Mouse (Mus musculus) intestine, postnatal 0 days (tissue): ENCODE measurements at regions not wholly inside any gene's neighbourhood (a gene's known extent, or its start where the extent isn't known, plus 50 kb on each side); places are given as distances from the start of the nearest gene placed in this dataset.

Experiments used
- ATAC-seq: fragments of 200-750 bp; cut with Nextera tagmentation; 2 replicates; pipeline ENCODE4 v1.8.0; 2017; ENCODE audit warnings: mild to moderate bottlenecking, moderate TSS enrichment, moderate library complexity
- H3K27ac ChIP-seq: fragments of 300-500 bp; sonication (generic); 2 replicates; pipeline ENCODE4 v1.5.1; 2014; ENCODE audit warnings: mild to moderate bottlenecking, low read depth, low read length, moderate library complexity
- H3K27me3 ChIP-seq: fragments of 300-500 bp; sonication (generic); replicated peaks from 2 replicates; pipeline ENCODE4 v1.6.1; 2014; ENCODE audit warnings: low read length, mixed read lengths; ENCODE audit not compliant: control insufficient read depth, insufficient read depth
- H3K36me3 ChIP-seq: fragments of 300-500 bp; sonication (generic); 2 replicates; pipeline ENCODE4 v1.6.1; 2014; ENCODE audit warnings: mild to moderate bottlenecking, moderate library complexity; ENCODE audit not compliant: control insufficient read depth, insufficient read depth
- H3K4me1 ChIP-seq: fragments of 300-500 bp; sonication (generic); replicated peaks from 2 replicates; pipeline ENCODE4 v1.6.1; 2014; ENCODE audit warnings: antibody characterized with exemption, low read length, mixed read lengths; ENCODE audit not compliant: control insufficient read depth, insufficient read depth
- H3K4me2 ChIP-seq: fragments of 300-500 bp; sonication (generic); replicated peaks from 2 replicates; pipeline ENCODE4 v1.6.1; 2014; ENCODE audit warnings: low read depth, mild to moderate bottlenecking, moderate library complexity
- H3K4me3 ChIP-seq: fragments of 300-500 bp; sonication (generic); 2 replicates; pipeline ENCODE4 v1.5.1; 2014; ENCODE audit warnings: low read depth, low read length
- H3K9ac ChIP-seq: fragments of 300-500 bp; sonication (generic); 2 replicates; pipeline ENCODE4 v1.6.1; 2014; ENCODE audit warnings: mild to moderate bottlenecking, low read depth, low read length
- H3K9me3 ChIP-seq: fragments of 300-500 bp; sonication (generic); 2 replicates; pipeline ENCODE4 v1.6.1; 2016; ENCODE audit warnings: mixed run types; ENCODE audit not compliant: control insufficient read depth
- CTCF ChIP-seq: sonication (generic); IDR thresholded peaks from 2 replicates; pipeline ENCODE4 v1.5.1; 2016; ENCODE audit warnings: low read depth, mild to moderate bottlenecking, control low read depth, antibody characterized with exemption, moderate library complexity
- WGBS: fragments of 180-500 bp; shearing (Covaris S2); extraction: QIAGEN DNeasy Blood & Tissue Kit; methylation state at CpG from one replicate; pipeline ENCODE4 v1.1.7; 2014; 5-methylcytosine and 5-hydroxymethylcytosine counted together

DNA sequence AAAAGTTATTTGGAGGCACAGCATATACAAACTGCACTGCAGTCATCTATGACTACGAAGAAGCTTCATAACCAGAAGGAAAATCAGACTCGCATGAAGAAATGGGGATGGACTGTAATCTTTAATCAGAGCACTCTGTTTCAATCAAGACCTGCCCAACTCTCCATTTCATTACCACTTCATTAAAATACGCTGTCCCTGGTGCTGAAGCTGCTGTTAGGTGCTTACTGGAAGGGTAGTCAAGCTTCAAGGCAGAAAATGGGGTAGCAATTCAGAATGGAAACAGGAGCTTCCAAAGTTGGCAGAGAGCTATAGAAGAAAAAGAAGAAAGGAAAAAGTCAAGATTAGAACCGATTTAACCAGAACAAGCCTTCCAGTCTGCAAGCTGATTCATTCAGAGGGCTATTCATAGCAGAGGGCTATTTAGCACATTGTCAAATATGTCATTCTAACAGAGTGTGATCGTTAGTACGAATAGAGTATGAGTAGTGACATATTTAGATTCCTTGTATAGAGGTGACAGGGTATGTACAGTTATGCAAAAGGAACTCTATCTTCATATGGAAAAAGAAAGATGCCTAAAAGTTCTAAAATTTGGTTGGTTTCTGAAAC, 195.1 kb upstream of the Sptlc3 start:
- no peak for ATAC-seq
- no peak for TF ChIP-seq CTCF
- H3K27me3 ChIP-seq: no peaks in the 10 kb centered on the region
- H3K36me3 ChIP-seq: no peaks in the 10 kb centered on the region
- H3K27ac ChIP-seq: no peak overlapping the region
- no peak overlapping the region for H3K9ac ChIP-seq
- H3K4me2 ChIP-seq: no peak overlapping the region
- no peak overlapping the region for H3K4me3 ChIP-seq
- WGBS: 59% methylated on average over 6 of the region's 6 CpGs
- H3K9me3 ChIP-seq: no peaks in the 10 kb centered on the region
- no peaks in the 10 kb centered on the region for H3K4me1 ChIP-seq

DNA sequence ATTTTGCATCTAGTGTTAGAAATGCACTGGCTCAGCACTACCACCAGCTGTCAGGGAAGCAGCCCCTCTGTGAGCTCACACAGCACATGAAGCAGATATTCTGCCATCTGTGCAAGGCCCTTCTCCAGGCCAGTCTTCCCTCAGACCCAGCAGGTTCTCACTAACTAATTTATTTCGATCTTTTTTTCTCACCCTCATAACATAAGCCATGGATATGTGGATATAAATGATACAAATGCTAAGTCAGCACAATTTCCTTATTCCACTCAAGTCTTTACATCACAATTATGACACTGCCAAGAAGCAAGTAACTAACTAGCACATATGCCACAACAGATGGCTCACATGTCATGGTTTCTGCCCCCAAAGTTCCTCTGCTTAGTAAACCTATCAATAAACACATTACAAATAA, 182.3 kb upstream of the Sptlc3 start:
- Histone ChIP-seq H3K27ac (no peak overlapping the region), H3K4me3 (no peak overlapping the region), H3K27me3 (no peaks in the 10 kb centered on the region), H3K36me3 (no peaks in the 10 kb centered on the region), H3K9ac (no peak overlapping the region), H3K4me2 (no peak overlapping the region), H3K4me1 (no peaks in the 10 kb centered on the region), H3K9me3 (no peaks in the 10 kb centered on the region)
- ATAC-seq: no peak
- no peak for TF ChIP-seq CTCF
- 85% methylated on average over 1 of the region's 1 CpGs for WGBS

DNA sequence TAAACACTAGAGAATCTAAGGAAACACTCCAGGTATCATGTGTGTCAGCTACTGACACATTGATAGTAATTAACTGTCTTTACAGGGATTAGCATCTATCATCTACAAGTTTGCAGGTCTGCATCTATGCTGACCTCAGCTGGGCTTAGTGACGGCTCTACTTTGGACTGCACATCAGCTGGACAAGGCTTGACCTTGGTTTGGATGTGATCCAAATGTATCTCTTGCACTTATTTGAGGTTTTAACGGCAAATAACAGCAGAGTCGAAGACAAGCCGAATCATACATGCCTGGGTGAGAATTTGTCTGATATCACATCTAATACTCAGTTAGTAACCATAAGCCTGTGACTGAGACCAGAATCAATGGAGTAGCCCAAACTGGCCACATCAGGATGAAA, 181.7 kb upstream of the Sptlc3 start:
- no peaks in the 10 kb centered on the region for H3K27me3 ChIP-seq
- no peak overlapping the region for H3K27ac ChIP-seq
- no peak for TF ChIP-seq CTCF
- WGBS: 77% methylated on average over 4 of the region's 4 CpGs
- H3K4me1 ChIP-seq: no peaks in the 10 kb centered on the region
- no peaks in the 10 kb centered on the region for H3K36me3 ChIP-seq
- no peak for ATAC-seq
- no peaks in the 10 kb centered on the region for H3K9me3 ChIP-seq
- no peak overlapping the region for H3K9ac ChIP-seq
- H3K4me2 ChIP-seq: no peak overlapping the region
- H3K4me3 ChIP-seq: no peak overlapping the region

DNA sequence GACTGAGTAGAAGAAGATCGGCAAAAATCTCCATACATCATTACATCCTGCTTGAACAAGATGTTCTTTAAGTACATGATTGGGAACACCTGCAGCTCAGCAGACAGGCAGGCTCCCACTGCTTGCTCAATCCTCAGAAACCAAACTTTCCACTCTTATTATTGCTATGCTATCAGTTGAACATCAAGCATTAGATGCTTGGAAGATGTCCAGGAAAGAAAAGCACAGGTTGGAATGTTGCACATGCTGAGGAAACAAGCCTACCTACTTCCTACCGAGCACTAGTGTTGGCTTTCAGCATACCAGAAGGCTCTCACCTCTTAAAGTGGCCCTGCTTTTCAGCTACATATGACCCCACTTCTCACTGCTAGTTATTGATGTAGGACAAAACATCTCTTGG, 171.2 kb upstream of the Sptlc3 start:
- no peak for ATAC-seq
- Histone ChIP-seq H3K4me1 (no peaks in the 10 kb centered on the region), H3K4me2 (no peak overlapping the region), H3K27me3 (no peaks in the 10 kb centered on the region), H3K27ac (no peak overlapping the region), H3K9me3 (no peaks in the 10 kb centered on the region), H3K4me3 (no peak overlapping the region), H3K36me3 (no peaks in the 10 kb centered on the region), H3K9ac (no peak overlapping the region)
- TF ChIP-seq CTCF: no peak
- WGBS: 47% methylated on average over 2 of the region's 2 CpGs

DNA sequence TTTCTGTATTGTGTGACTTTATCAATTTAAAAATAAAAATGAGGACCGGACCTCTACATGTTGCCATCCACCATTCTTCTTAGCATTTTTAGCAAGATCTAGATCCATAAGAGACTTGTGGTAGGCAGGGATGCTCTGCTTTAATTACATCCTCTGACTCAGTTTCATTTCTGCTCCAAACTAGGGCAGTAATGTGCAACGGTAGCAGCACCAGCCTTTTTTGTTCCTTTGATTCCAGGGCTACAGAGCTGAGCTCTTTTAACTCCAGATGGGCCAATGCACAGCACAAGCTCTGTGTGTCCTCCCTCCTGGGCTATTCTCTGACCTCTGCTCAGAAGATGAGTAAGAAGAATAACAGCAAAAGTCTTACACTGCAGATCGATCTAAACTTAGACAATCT, 168.2 kb upstream of the Sptlc3 start:
- no peak for ATAC-seq
- no peak overlapping the region for H3K4me2 ChIP-seq
- WGBS: 83% methylated on average over 3 of the region's 3 CpGs

DNA sequence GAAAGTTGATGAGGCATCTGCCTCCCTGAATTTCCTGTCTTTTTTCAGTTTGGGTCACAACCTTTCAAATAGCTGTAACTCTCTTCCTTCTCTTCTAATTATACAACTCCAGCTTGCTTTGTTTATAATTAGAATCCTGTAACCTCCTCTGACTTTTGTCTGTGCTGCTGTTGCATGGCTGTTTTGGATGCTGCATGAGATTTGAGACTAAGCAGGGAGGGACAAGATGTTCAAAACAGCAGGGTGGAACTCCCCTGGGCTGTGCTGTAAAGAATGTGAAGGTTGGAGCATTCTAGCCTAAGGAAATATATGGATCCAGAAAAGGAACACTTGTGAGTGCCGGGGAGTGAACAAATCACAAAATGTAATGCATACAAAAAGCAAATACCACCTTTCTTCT, 159.0 kb upstream of the Sptlc3 start:
- WGBS: 53% methylated on average over 1 of the region's 1 CpGs
- no peaks in the 10 kb centered on the region for H3K4me1 ChIP-seq
- no peaks in the 10 kb centered on the region for H3K9me3 ChIP-seq
- no peak overlapping the region for H3K9ac ChIP-seq
- H3K27ac ChIP-seq: no peak overlapping the region
- no peak overlapping the region for H3K4me2 ChIP-seq
- H3K4me3 ChIP-seq: no peak overlapping the region
- no peak for TF ChIP-seq CTCF
- no peaks in the 10 kb centered on the region for H3K27me3 ChIP-seq
- ATAC-seq: no peak
- H3K36me3 ChIP-seq: no peaks in the 10 kb centered on the region

More for the DNA sequence above, 168.2 kb upstream of the Sptlc3 start:
- Histone ChIP-seq H3K27ac (no peak overlapping the region), H3K36me3 (no peaks in the 10 kb centered on the region), H3K9me3 (no peaks in the 10 kb centered on the region), H3K9ac (no peak overlapping the region), H3K27me3 (no peaks in the 10 kb centered on the region), H3K4me3 (no peak overlapping the region), H3K4me1 (no peaks in the 10 kb centered on the region)
- TF ChIP-seq CTCF: no peak

DNA sequence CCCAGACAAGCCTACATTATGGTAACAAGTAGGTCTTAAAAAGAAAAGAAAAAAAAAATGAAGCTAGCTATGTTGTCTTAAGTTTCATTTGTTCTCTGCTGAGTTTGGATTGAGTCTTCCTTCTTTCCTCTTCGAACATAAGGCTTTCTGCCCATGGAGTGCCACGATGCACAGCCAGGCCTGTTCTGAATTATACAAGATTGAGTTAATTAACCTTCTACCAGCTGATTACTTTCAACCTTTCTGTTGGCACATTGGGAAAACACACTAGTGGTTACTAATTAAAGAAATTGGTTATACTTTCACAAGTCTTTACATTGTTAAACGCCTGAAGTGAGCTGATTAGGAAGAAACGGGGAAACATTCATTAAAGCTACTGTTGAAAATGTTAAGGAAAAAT, 155.5 kb upstream of the Sptlc3 start:
- no peak for ATAC-seq
- Histone ChIP-seq H3K27ac (no peak overlapping the region), H3K9ac (no peak overlapping the region), H3K9me3 (no peaks in the 10 kb centered on the region), H3K4me2 (no peak overlapping the region), H3K36me3 (no peaks in the 10 kb centered on the region), H3K4me1 (no peaks in the 10 kb centered on the region), H3K27me3 (no peaks in the 10 kb centered on the region), H3K4me3 (no peak overlapping the region)
- TF ChIP-seq CTCF: no peak
- 82% methylated on average over 4 of the region's 4 CpGs for WGBS
